Mouse (Mus musculus) brain, adult 2 months (tissue): Measurements from ENCODE around the gene Kdelc1.
A peak's percentile ranks its signal among the peaks of the same experiment; 100 is the strongest.

ENCODE experiments used
- DNase-seq: peaks from one replicate; pipeline ENCODE4 v3.0.0; 2011; ENCODE audit warnings: low read depth, low spot score

The Kdelc1 gene

DNA sequence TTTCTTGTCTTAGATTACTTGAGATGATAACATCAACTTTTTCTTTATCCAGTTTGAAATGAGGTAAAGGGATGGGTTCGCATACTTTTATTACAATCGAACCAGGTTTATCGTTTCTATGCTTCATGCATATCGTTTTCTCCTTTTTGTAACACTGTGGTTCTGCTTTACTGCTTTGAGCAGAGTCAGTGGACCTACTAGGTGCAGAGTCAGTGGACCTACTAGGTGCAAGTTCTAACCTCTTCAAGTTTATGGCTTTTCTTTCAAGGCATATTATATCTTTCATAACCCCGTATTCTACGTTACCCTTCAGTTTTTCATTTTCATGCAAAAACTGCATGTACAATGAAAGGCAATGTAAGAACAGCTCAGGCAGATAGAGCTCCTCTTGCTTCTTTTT is 55.2 kb downstream of the Kdelc1 start:
- DNase-seq = no peak

GRCm38 (mm10) chr1:44061836-44062235 is 56.8 kb downstream of the Kdelc1 start, which contains the start of gene Gm8251:
Gm8251 (minus strand) TSS chr1:44061936.
- DNase-seq = no peak

DNA sequence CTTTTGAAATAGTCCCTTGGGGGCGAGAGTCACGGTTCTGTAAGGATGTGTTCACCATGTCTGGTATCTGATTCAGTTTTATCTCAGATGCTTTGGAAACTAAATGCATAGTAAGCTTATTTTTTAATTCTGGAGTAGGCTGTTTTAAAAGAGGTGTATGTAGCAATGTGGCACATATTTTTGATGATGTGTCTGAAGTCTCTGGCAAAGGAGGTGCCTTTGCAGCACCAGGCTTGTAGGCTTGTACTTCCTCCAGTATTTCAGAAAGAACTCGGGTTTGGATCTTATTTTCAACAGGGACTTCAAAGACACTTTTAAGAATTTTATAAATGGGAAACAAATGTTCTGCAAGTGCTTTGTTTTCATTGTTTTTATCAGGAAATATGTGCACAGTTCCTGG is 60.8 kb downstream of the Kdelc1 start:
- peak; percentile 34 for DNase-seq
